Mouse (Mus musculus) hematopoietic stem cell, adult 5-6 weeks (primary cell): Measurements from ENCODE around the gene Defb21. TPM values are rescaled to one million over a fixed set of nuclear protein-coding genes. Genes with fewer than 3 reads are reported as not detected.
A peak's percentile ranks its signal among the peaks of the same experiment; 100 is the strongest.

Source experiments
- ATAC-seq, 2 experiments: fragments of 125-278 bp in 1 of 2; replicated peaks in 1 of 2; 2 replicates each; pipeline ENCODE4 v1.8.0; 2016 to 2017; ENCODE audit warnings: inconsistent platforms in 2 of 2, mild to moderate bottlenecking in 2 of 2, moderate number of reproducible peaks in 2 of 2, low read depth in 1 of 2, moderate TSS enrichment in 1 of 2; ENCODE audit not compliant: low FRiP score in 2 of 2, poor library complexity in 2 of 2, severe bottlenecking in 2 of 2, insufficient read depth in 1 of 2, low TSS enrichment in 1 of 2
- total RNA-seq: library from RNA; stranded (forward); fragments of 172-1452, 232-1000 nt; gene quantifications from 2 replicates; pipeline ENCODE4 v1.2.3, GENCODE M21; 2017

Defb21 gene
- total RNA-seq = not detected in 2 replicates

GRCm38 (mm10) chr2:152572114-152572794 lies at the start of gene Defb21:
Gene Defb21, plus strand, starts transcription at chr2:152572744.
- ATAC-seq = no peak

- no peak for ATAC-seq
Measured at GRCm38 (mm10) chr2:152539944-152540710, 32.4 kb upstream of the Defb21 start, which contains the start of gene Defb29. Gene Defb29, minus strand, starts transcription at chr2:152540098.

- peak; percentile 39 to 43; a peak in 2 of 4 replicates for ATAC-seq
Measured at GRCm38 (mm10) chr2:152541979-152542378, 30.6 kb upstream of the Defb21 start.

- no peak for ATAC-seq
Measured at GRCm38 (mm10) chr2:152542897-152543296, 29.6 kb upstream of the Defb21 start.

- ATAC-seq = no peak
Measured at GRCm38 (mm10) chr2:152543478-152543877, 29.1 kb upstream of the Defb21 start.

GRCm38 (mm10) chr2:152544691-152545090 lies 27.9 kb upstream of the Defb21 start:
- ATAC-seq = peak; percentile 78 to 86

GRCm38 (mm10) chr2:152548124-152548523 lies 24.4 kb upstream of the Defb21 start:
- ATAC-seq = no peak

GRCm38 (mm10) chr2:152553774-152554423 lies 18.6 kb upstream of the Defb21 start:
- peak; percentile 53 to 65; a peak in 2 of 4 replicates for ATAC-seq

- ATAC-seq = peak; percentile 62 to 68
Measured at GRCm38 (mm10) chr2:152556655-152557054, 15.9 kb upstream of the Defb21 start.

- no peak for ATAC-seq
Measured at GRCm38 (mm10) chr2:152569038-152569437, 3.5 kb upstream of the Defb21 start, which contains the start of gene Gm17416. Gene Gm17416, plus strand, starts transcription at chr2:152569338.

GRCm38 (mm10) chr2:152569881-152570280 lies 2.7 kb upstream of the Defb21 start:
- ATAC-seq = no peak

- ATAC-seq = no peak
Measured at GRCm38 (mm10) chr2:152570313-152570712, 2.2 kb upstream of the Defb21 start.

GRCm38 (mm10) chr2:152573484-152573883 lies 940 bp downstream of the Defb21 start:
- ATAC-seq = no peak

GRCm38 (mm10) chr2:152580107-152580506 lies 7.6 kb downstream of the Defb21 start, which contains the start of gene Defb19:
Gene Defb19, minus strand, starts transcription at chr2:152580312.
- no peak for ATAC-seq

GRCm38 (mm10) chr2:152580612-152581011 lies 8.1 kb downstream of the Defb21 start:
- ATAC-seq = no peak

- ATAC-seq = peak; percentile 65 to 66; a peak in 3 of 4 replicates
Measured at GRCm38 (mm10) chr2:152586926-152587560, 14.5 kb downstream of the Defb21 start.

- no peak for ATAC-seq
Measured at GRCm38 (mm10) chr2:152588450-152588849, 15.9 kb downstream of the Defb21 start.
